Mouse (Mus musculus) megakaryocyte progenitor cell, adult 5-6 weeks (primary cell): Measurements from ENCODE around the gene Majin. TPM values are rescaled to one million over a fixed set of nuclear protein-coding genes. Genes with fewer than 3 reads are reported as not detected.

Experiments
- ATAC-seq: replicated peaks from 2 replicates; pipeline ENCODE4 v1.8.0; 2016; ENCODE audit warnings: mild to moderate bottlenecking, moderate TSS enrichment, inconsistent platforms; ENCODE audit not compliant: poor library complexity
- total RNA-seq, 2 experiments: library from RNA; stranded (forward) in 1 of 2; stranded (reverse) in 1 of 2; fragments of 157-497, 149-512 nt in 1 of 2; fragments of 200-1000 nt in 1 of 2; gene quantifications; 2 replicates each; pipeline versions ENCODE4 v1.2.3 to v1.2.4; 2015 to 2017

The Majin gene
- not detected in 2 replicates for total RNA-seq (2015)
- total RNA-seq (2017): not detected in 2 replicates

- ATAC-seq: no peak
These were observed at the start of gene Majin for GRCm38 (mm10) chr19:6184131-6184530. Majin (plus strand) TSS chr19:6184388.

- no peak for ATAC-seq
These were observed 47.8 kb upstream of the Majin start for GRCm38 (mm10) chr19:6136397-6136796.

GRCm38 (mm10) chr19:6139701-6140100 is 44.5 kb upstream of the Majin start:
- no peak for ATAC-seq

- ATAC-seq: no peak; the same call in 1 of the 2 replicates
These were observed 43.9 kb upstream of the Majin start for GRCm38 (mm10) chr19:6140374-6140677.

- peak; percentile 85 for ATAC-seq
These were observed 43.4 kb upstream of the Majin start, which contains the start of gene Batf2 for GRCm38 (mm10) chr19:6140678-6141393. Batf2 (plus strand) TSS chr19:6140983.

- ATAC-seq: peak; percentile 78
These were observed 42.8 kb upstream of the Majin start, which contains the start of gene Arl2 for GRCm38 (mm10) chr19:6141394-6141749. Arl2 (minus strand) TSS chr19:6141548.

GRCm38 (mm10) chr19:6144842-6145241 is 39.3 kb upstream of the Majin start:
- no peak for ATAC-seq

GRCm38 (mm10) chr19:6155174-6155573 is 29.0 kb upstream of the Majin start:
- ATAC-seq: no peak

GRCm38 (mm10) chr19:6156372-6156771 is 27.8 kb upstream of the Majin start:
- ATAC-seq: no peak

- peak; percentile 85 for ATAC-seq
These were observed 27.0 kb upstream of the Majin start for GRCm38 (mm10) chr19:6157220-6157619.

- ATAC-seq: peak; percentile 23; the same call in 1 of the 2 replicates
These were observed 20.2 kb upstream of the Majin start for GRCm38 (mm10) chr19:6163872-6164547.

- ATAC-seq: no peak
These were observed 17.4 kb upstream of the Majin start for GRCm38 (mm10) chr19:6166750-6167149.

GRCm38 (mm10) chr19:6171215-6171614 is 13.0 kb upstream of the Majin start:
- no peak for ATAC-seq

GRCm38 (mm10) chr19:6174771-6175170 is 9.4 kb upstream of the Majin start:
- ATAC-seq: no peak

- no peak for ATAC-seq
These were observed 5.4 kb upstream of the Majin start for GRCm38 (mm10) chr19:6178775-6179174.

GRCm38 (mm10) chr19:6181629-6182028 is 2.6 kb upstream of the Majin start:
- no peak for ATAC-seq

- 0 out of 2 replicates have a peak, but pooled peaks have one; percentile 26 for ATAC-seq
These were observed 1.7 kb upstream of the Majin start for GRCm38 (mm10) chr19:6182534-6182933.

- ATAC-seq: no peak
These were observed 20.1 kb downstream of the Majin start for GRCm38 (mm10) chr19:6204265-6204664.

GRCm38 (mm10) chr19:6206716-6207115 is 22.5 kb downstream of the Majin start:
- no peak for ATAC-seq

- no peak for ATAC-seq
These were observed 32.0 kb downstream of the Majin start for GRCm38 (mm10) chr19:6216046-6216705.

GRCm38 (mm10) chr19:6218606-6219005 is 34.4 kb downstream of the Majin start:
- ATAC-seq: no peak

- peak; percentile 57 for ATAC-seq
These were observed 41.9 kb downstream of the Majin start, which contains the start of gene Gpha2 for GRCm38 (mm10) chr19:6226135-6226534. Gpha2 (plus strand) TSS chr19:6226380.
